Mouse (Mus musculus) lung, embryonic 15.5 days (tissue): ENCODE results near the gene Stt3b. TPM values are rescaled to one million over a fixed set of nuclear protein-coding genes. Genes with fewer than 3 reads are reported as not detected.

Source experiments
- ATAC-seq: fragments of 200-750 bp; cut with Nextera tagmentation; 2 replicates; pipeline ENCODE4 v1.8.0; 2017; ENCODE audit warnings: moderate number of reproducible peaks, borderline replicate concordance; ENCODE audit not compliant: low FRiP score, low TSS enrichment; ENCODE audit errors: extremely low read depth
- H3K27ac ChIP-seq: fragments of 300-500 bp; sonication (generic); 2 replicates; pipeline ENCODE4 v1.5.1; 2015; ENCODE audit warnings: moderate library complexity, mild to moderate bottlenecking, inconsistent platforms
- H3K27me3 ChIP-seq: fragments of 300-500 bp; sonication (generic); 2 replicates; pipeline ENCODE4 v1.6.1; 2015; ENCODE audit warnings: inconsistent platforms
- H3K36me3 ChIP-seq: fragments of 300-500 bp; sonication (generic); 2 replicates; pipeline ENCODE4 v1.6.1; 2015; ENCODE audit warnings: inconsistent platforms
- H3K4me1 ChIP-seq: fragments of 300-500 bp; sonication (generic); 2 replicates; pipeline ENCODE4 v1.6.1; 2015; ENCODE audit warnings: inconsistent platforms
- H3K4me2 ChIP-seq: fragments of 300-500 bp; sonication (generic); 2 replicates; pipeline ENCODE4 v1.6.1; 2015; ENCODE audit warnings: inconsistent platforms, mild to moderate bottlenecking, moderate library complexity
- H3K4me3 ChIP-seq: fragments of 300-500 bp; sonication (generic); 2 replicates; pipeline ENCODE4 v1.5.1; 2015; ENCODE audit warnings: mild to moderate bottlenecking, inconsistent platforms
- H3K9ac ChIP-seq: fragments of 300-500 bp; sonication (generic); 2 replicates; pipeline ENCODE4 v1.6.1; 2015; ENCODE audit warnings: inconsistent platforms
- H3K9me3 ChIP-seq: fragments of 300-500 bp; sonication (generic); 2 replicates; pipeline ENCODE4 v1.6.1; 2016; ENCODE audit warnings: inconsistent platforms
- WGBS: fragments of 180-500 bp; shearing (Covaris S2); methylation state at CpG from one replicate; pipeline ENCODE4 v1.1.7; 2015; 5-methylcytosine and 5-hydroxymethylcytosine counted together
- polyA plus RNA-seq: library from polyadenylated mRNA; unstranded; fragments of >200 nt; fragmentation: Nextera tagmentation; extraction: Ambion mirVana; gene quantifications from 2 replicates; pipeline ENCODE4 v1.2.1, GENCODE M21; 2015

Gene Stt3b
- polyA plus RNA-seq, 1 experiment from 2014 or later = 103 TPM

GRCm38 (mm10) chr9:115257733-115258286, 52.4 kb downstream of the Stt3b start:
- Histone ChIP-seq H3K27ac (no peak overlapping the region), H3K9ac (no peak overlapping the region), H3K27me3 (no peaks in the 10 kb centered on the region), H3K4me2 (no peak overlapping the region), H3K4me3 (no peak overlapping the region), H3K36me3 (peaks cover 43% of the 10 kb centered on the region), H3K4me1 (no peaks in the 10 kb centered on the region), H3K9me3 (no peaks in the 10 kb centered on the region)
- no peak for ATAC-seq
- WGBS = 76% methylated on average over 6 of the region's 6 CpGs

GRCm38 (mm10) chr9:115249145-115249544, 61.1 kb downstream of the Stt3b start:
- ATAC-seq = no peak
- Histone ChIP-seq H3K36me3 (peaks cover 83% of the 10 kb centered on the region), H3K27ac (no peak overlapping the region), H3K4me3 (no peak overlapping the region), H3K9me3 (no peaks in the 10 kb centered on the region), H3K4me2 (no peak overlapping the region), H3K4me1 (no peaks in the 10 kb centered on the region), H3K9ac (no peak overlapping the region), H3K27me3 (no peaks in the 10 kb centered on the region)
- WGBS = 51% methylated on average over 5 of the region's 5 CpGs

GRCm38 (mm10) chr9:115245092-115245491, 65.1 kb downstream of the Stt3b start:
- H3K27me3 ChIP-seq = no peaks in the 10 kb centered on the region
- WGBS = 73% methylated on average over 6 of the region's 6 CpGs
- H3K4me3 ChIP-seq = no peak overlapping the region
- no peak overlapping the region for H3K27ac ChIP-seq
- H3K9ac ChIP-seq = no peak overlapping the region
- peaks cover 89% of the 10 kb centered on the region for H3K36me3 ChIP-seq
- no peaks in the 10 kb centered on the region for H3K9me3 ChIP-seq
- H3K4me1 ChIP-seq = no peaks in the 10 kb centered on the region
- ATAC-seq = peak; percentile 57; the same call in 1 of the 2 replicates
- H3K4me2 ChIP-seq = no peak overlapping the region

GRCm38 (mm10) chr9:115243630-115244029, 66.6 kb downstream of the Stt3b start:
- H3K4me3 ChIP-seq = no peak overlapping the region
- 76% methylated on average over 6 of the region's 6 CpGs for WGBS
- H3K27ac ChIP-seq = no peak overlapping the region
- no peaks in the 10 kb centered on the region for H3K4me1 ChIP-seq
- H3K9ac ChIP-seq = no peak overlapping the region
- ATAC-seq = 0 out of 2 replicates have a peak, but pooled peaks have one; percentile 31
- H3K27me3 ChIP-seq = no peaks in the 10 kb centered on the region
- no peaks in the 10 kb centered on the region for H3K9me3 ChIP-seq
- no peak overlapping the region for H3K4me2 ChIP-seq
- peaks cover 84% of the 10 kb centered on the region for H3K36me3 ChIP-seq

- Histone ChIP-seq H3K4me3 (no peak overlapping the region), H3K9ac (no peak overlapping the region), H3K27me3 (no peaks in the 10 kb centered on the region), H3K4me2 (no peak overlapping the region), H3K9me3 (no peaks in the 10 kb centered on the region), H3K36me3 (peaks cover 54% of the 10 kb centered on the region), H3K27ac (no peak overlapping the region), H3K4me1 (no peaks in the 10 kb centered on the region)
- no peak for ATAC-seq
- WGBS = 89% methylated on average over 5 of the region's 5 CpGs
Measured at GRCm38 (mm10) chr9:115239861-115240260, 70.4 kb downstream of the Stt3b start.

- Histone ChIP-seq H3K9ac (no peak overlapping the region), H3K4me3 (no peak overlapping the region), H3K27me3 (no peaks in the 10 kb centered on the region), H3K4me1 (no peaks in the 10 kb centered on the region), H3K36me3 (peaks cover 35% of the 10 kb centered on the region), H3K27ac (no peak overlapping the region), H3K9me3 (no peaks in the 10 kb centered on the region), H3K4me2 (no peak overlapping the region)
- no peak for ATAC-seq
Measured at GRCm38 (mm10) chr9:115237943-115238342, 72.3 kb downstream of the Stt3b start.

GRCm38 (mm10) chr9:115236352-115236841, 73.8 kb downstream of the Stt3b start:
- no peak for ATAC-seq
- no peaks in the 10 kb centered on the region for H3K4me1 ChIP-seq
- peaks cover 28% of the 10 kb centered on the region for H3K36me3 ChIP-seq
- no peaks in the 10 kb centered on the region for H3K9me3 ChIP-seq
- H3K9ac ChIP-seq = no peak overlapping the region
- no peak overlapping the region for H3K27ac ChIP-seq
- H3K4me3 ChIP-seq = no peak overlapping the region
- H3K4me2 ChIP-seq = no peak overlapping the region
- 82% methylated on average over 8 of the region's 8 CpGs for WGBS
- H3K27me3 ChIP-seq = no peaks in the 10 kb centered on the region

- H3K27me3 ChIP-seq = no peaks in the 10 kb centered on the region
- no peak overlapping the region for H3K27ac ChIP-seq
- no peak overlapping the region for H3K4me3 ChIP-seq
- H3K4me2 ChIP-seq = no peak overlapping the region
- no peak for ATAC-seq
- H3K4me1 ChIP-seq = no peaks in the 10 kb centered on the region
- WGBS = 84% methylated on average over 2 of the region's 2 CpGs
- no peaks in the 10 kb centered on the region for H3K9me3 ChIP-seq
- no peak overlapping the region for H3K9ac ChIP-seq
- H3K36me3 ChIP-seq = peaks cover 12% of the 10 kb centered on the region
Measured at GRCm38 (mm10) chr9:115234561-115234960, 75.7 kb downstream of the Stt3b start.

- H3K36me3 ChIP-seq = peaks cover 8% of the 10 kb centered on the region; the same call in 1 of the 2 replicates
- H3K27me3 ChIP-seq = no peaks in the 10 kb centered on the region
- 78% methylated on average over 5 of the region's 5 CpGs for WGBS
- ATAC-seq = no peak
- H3K9ac ChIP-seq = no peak overlapping the region
- no peaks in the 10 kb centered on the region for H3K4me1 ChIP-seq
- H3K4me2 ChIP-seq = no peak overlapping the region
- no peak overlapping the region for H3K4me3 ChIP-seq
- H3K27ac ChIP-seq = no peak overlapping the region
- H3K9me3 ChIP-seq = no peaks in the 10 kb centered on the region
Measured at GRCm38 (mm10) chr9:115233721-115234120, 76.5 kb downstream of the Stt3b start.

GRCm38 (mm10) chr9:115231476-115231875, 78.7 kb downstream of the Stt3b start:
- WGBS = 73% methylated on average over 3 of the region's 3 CpGs
- no peaks in the 10 kb centered on the region for H3K27me3 ChIP-seq
- H3K9me3 ChIP-seq = no peaks in the 10 kb centered on the region
- H3K4me3 ChIP-seq = no peak overlapping the region
- H3K27ac ChIP-seq = no peak overlapping the region
- H3K36me3 ChIP-seq = 0 out of 2 replicates have a peak, but pooled peaks cover 5% of the 10 kb centered on the region
- no peak overlapping the region for H3K9ac ChIP-seq
- no peak overlapping the region for H3K4me2 ChIP-seq
- ATAC-seq = no peak
- H3K4me1 ChIP-seq = no peaks in the 10 kb centered on the region

- 27% methylated on average over 3 of the region's 3 CpGs for WGBS
- no peak for ATAC-seq
- no peaks in the 10 kb centered on the region for H3K4me1 ChIP-seq
- no peaks in the 10 kb centered on the region for H3K27me3 ChIP-seq
- no peak overlapping the region for H3K27ac ChIP-seq
- no peak overlapping the region for H3K4me3 ChIP-seq
- no peak overlapping the region for H3K4me2 ChIP-seq
- 0 out of 2 replicates have a peak, but pooled peaks cover 5% of the 10 kb centered on the region for H3K36me3 ChIP-seq
- no peak overlapping the region for H3K9ac ChIP-seq
- H3K9me3 ChIP-seq = no peaks in the 10 kb centered on the region
Measured at GRCm38 (mm10) chr9:115230141-115230540, 80.1 kb downstream of the Stt3b start.

GRCm38 (mm10) chr9:115229676-115230075, 80.5 kb downstream of the Stt3b start:
- H3K36me3 ChIP-seq = 0 out of 2 replicates have a peak, but pooled peaks cover 5% of the 10 kb centered on the region
- no peaks in the 10 kb centered on the region for H3K9me3 ChIP-seq
- H3K4me1 ChIP-seq = no peaks in the 10 kb centered on the region
- H3K27ac ChIP-seq = no peak overlapping the region
- ATAC-seq = no peak
- no peaks in the 10 kb centered on the region for H3K27me3 ChIP-seq
- no peak overlapping the region for H3K9ac ChIP-seq
- H3K4me3 ChIP-seq = no peak overlapping the region
- no peak overlapping the region for H3K4me2 ChIP-seq
- WGBS = 82% methylated on average over 10 of the region's 10 CpGs
